Mouse (Mus musculus) E14TG2a.4 (cell line): Measurements from ENCODE around the gene Map3k4.

Experiments
- CTCF ChIP-seq: conservative IDR thresholded peaks from 2 replicates; pipeline ENCODE4 v1.5.1; 2014; ENCODE audit warnings: low read length
- NANOG ChIP-seq: IDR thresholded peaks from 2 replicates; pipeline ENCODE4 v1.6.1; 2014; ENCODE audit warnings: borderline replicate concordance, low read length, mixed read lengths

DNA sequence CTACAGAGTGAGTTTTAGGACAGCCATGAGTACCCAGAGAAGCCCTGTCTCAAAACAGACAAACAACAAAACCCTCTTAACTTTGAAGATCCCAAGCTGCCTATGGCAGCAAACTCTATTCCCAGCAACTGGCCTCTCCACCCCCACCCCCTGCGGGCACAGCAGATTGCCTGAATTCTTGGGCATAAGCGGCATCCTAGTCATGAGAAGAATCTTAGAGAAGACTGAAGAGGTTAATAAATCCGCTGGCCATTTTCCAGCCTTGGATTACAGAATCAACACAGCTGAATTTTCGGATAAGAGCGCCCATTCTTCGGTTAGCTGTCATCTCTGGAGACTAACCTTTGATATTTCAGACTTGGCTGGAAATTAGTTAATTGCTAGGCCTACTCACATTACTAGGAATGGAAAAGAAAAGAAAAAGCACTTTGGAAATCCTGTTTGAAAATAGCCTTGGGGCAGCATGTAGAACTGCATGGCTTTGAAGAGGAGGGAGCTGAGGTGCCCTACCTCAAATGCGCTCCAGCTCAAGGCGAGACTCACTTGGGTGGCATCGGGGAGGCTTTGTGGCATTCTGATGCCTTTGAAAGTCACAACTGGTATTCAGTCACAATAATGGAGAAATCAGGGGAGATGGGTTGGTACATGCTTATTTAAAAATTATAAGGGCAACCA is 25.2 kb upstream of the Map3k4 start:
- no peak for TF ChIP-seq CTCF
- TF ChIP-seq NANOG: no peak
